Mouse (Mus musculus): Measurements from ENCODE around the gene Atxn7l3.

DNA sequence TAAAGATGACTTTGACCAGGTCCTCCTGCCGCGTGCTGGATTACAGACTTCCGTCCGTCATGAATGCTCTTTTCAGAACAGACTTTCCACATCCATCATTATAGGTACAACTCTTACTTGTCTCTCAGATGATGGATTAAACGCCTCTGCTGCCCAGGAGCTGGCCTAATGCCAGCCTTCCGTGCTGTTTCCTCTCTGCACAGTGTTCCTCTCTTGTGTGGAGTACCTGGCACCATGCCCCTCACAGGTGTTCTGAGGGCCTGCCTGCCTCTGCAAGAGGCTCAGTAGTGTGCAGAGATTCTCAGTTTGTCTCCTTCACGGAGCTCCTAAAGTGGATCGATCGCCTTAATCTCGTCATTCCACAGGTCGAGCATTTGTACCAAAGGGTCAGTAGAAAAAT, 42.8 kb upstream of the Atxn7l3 start:
- no peak for TF ChIP-seq CTCF (IDR thresholded peaks at IDR 0.05)
- no peak for TF ChIP-seq EP300 (IDR thresholded peaks at IDR 0.05)
